Mouse (Mus musculus): ENCODE results near the gene Tmem107. TPM values are rescaled to one million over a fixed set of nuclear protein-coding genes. Genes with fewer than 3 reads are reported as not detected.

The Tmem107 gene
- polyA plus RNA-seq (2014; fragmentation: Illumina TruSeq; extraction: RNeasy Lipid Tissue Mini Kit (QIAGEN cat#74804); ENCODE audit: low read depth, low replicate concordance), result 1.9 TPM

DNA sequence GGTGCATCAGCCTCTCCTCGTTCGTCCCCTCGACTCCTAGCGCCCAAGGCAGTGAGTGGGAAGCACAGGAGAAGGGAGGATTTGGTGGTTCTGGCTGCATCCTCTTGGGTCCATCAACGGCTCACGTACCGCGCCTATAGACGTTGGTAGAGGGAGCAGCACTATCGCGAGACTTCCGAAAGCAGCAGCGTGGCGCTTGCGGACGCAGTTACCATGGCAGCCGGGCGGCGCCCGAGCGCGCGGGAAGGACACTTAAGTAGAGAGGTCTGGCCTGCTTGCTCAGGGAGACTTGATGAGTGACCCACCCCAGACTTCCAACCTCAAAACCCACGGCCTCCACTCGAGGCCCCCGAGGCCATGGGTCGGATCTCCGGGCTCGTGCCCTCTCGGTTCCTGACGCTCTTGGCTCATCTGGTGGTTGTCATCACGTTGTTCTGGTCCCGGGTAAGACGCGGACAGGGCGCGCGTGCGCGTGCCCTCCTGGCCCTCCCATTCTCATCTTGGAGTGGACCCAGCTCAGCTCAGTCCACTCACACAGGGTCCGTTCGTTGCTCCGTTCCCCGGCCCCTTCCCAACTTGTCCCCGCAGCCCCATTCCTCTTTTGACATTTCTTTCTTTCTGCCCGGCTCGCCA, at the start of gene Tmem107:
Gene Tmem107 (plus strand): TSS at position 217 of the 633 bp plus-strand sequence.

DNA sequence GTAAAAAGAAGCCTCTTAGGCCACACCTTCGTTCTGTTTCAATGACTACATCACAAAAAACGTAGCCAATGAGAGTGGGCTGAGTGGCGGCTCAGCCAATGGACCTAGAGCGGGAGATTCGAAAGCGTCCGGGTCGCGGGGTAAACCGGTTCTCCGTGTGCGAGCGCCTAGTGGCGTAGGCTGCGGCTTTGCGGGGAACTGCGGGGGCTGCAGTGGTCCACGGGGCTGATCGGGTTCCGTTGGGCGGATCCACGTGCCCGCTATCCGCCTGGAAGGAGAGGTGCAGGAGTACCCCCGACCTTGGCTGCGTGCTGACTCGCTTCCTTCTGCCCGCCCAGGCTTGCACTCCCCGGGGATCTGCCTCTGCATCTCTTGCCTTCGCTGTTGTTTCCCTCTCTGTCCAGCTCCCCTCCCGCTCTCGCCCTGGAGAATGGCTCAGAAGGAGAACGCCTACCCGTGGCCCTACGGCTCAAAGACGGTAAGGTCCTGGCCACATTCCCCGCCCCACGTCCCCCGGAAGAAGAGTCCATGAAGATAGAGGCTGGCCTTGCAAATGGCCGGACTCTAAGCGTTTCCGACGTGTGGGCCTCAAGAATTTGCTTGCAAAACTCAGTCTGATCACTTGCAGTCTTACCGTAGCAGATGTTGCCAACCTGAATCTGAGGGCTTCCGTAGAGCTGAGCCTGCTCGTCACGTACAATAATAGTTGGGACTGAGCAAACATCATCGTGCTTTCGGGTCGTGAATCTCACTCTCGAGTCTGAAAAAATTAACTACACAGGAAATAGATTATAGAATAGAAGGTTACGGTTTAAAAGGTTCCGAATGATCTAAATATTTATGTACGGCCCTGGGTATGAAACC, 24.8 kb upstream of the Tmem107 start, which contains the start of gene Aurkb:
Gene Aurkb (plus strand): TSS at position 117 of the 864 bp plus-strand sequence.

DNA sequence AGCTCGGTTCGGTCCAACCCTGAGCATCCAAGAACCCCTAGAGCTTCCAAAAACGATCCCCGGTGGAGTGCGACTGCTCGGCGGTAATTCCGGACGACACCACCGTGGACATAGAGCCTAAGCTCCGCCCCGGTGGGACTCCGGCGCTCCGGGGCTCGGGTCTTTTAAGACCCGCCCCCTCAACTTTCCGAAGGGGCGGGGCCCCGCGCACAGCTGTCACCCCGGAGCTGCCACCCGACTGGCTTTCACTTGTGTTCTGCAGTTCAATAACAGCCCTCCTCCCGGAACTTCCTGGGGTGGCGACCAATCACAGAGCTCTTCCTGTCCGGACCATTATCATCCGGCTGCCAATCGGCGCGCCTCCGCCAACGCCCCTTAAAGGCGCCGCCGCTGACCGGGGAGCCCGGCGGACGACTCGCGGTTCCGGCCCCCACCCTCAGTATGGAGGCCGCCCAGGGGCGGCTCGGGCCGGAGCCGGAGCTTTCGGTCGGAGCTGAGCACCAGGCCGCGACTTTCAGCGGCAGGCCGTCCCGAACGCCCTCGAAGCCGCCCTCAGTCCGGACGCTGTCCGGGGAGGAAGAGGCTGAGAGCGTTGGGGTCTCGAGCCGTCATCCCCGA, 11.1 kb upstream of the Tmem107 start, which contains the start of gene Borcs6:
Gene Borcs6 (plus strand): TSS at position 361 of the 618 bp plus-strand sequence.

DNA sequence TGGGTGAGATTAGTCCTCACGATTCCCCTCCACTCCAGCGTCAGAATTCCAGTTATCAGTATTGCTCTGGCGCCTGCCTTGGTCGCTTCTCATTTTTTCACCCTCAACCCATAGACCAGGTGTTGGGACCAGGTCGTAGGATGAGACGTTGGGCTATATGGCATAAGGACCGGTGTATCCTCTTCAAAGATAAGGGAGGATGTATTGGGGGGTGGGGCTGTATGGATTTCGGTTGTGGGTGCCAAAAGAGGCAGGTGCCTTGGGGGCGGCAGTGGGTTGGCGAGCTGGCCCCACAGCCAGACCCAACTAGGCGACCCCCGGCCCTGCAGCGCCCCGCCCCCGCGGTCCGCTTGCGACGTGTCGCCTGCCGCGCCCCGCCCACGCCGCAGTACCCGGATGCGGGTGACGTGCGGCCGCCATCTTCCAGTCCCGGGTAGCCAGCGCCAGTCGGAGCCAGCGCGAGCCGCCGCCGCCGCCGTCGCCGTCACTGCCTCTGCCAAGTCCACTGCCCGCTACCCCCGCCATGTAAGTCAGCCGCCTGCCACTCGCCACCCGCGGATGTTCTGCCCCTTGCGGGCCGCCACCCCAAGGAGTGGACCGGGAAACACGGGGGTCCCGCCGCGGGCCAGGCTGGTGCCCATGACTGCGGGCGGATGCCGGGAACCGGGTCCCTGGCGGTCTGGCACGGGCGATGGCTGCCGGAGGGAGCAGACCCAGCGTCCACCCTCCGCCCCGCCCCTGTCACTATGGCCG, 17.7 kb downstream of the Tmem107 start, which contains the start of gene Vamp2:
Gene Vamp2 (plus strand): TSS at position 388 of the 753 bp plus-strand sequence.

DNA sequence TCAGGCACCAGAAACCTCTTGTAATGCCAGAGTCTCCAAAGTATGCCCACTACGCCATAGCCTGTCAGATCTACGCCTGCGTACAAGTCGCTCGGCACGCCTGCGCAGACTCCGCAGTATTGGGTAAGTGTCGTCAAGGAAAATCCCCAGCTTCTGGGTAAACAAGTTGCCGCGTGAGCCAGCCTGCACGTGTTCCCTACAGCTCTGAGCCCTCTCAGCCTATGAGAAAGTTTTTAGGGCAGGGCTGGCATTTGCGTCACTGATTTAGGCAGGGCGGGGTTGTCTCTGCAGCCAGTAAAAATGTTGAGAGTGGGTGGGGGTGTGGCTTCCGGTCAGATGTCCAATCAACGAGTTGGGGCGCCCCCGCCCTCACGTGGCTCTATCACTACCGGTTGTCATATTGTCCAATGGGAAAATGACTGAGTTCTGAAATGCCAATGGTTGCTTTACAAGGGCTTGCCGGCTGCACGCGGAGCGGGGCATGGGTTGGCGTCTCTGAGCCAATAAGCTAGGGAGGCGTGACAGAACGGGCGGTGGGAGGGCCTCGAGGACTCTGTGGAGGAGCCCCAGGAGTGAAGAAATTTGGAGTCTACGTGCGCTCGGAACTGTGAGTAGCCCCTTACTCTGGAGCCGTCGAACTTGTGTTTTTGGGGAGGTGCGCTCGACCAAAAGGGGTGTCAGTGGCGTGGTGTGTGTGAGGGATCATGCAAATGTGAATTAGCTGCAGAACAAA, 24.3 kb downstream of the Tmem107 start, which contains the start of gene Per1:
Gene Per1 (plus strand): TSS at position 521 of the 733 bp plus-strand sequence.

DNA sequence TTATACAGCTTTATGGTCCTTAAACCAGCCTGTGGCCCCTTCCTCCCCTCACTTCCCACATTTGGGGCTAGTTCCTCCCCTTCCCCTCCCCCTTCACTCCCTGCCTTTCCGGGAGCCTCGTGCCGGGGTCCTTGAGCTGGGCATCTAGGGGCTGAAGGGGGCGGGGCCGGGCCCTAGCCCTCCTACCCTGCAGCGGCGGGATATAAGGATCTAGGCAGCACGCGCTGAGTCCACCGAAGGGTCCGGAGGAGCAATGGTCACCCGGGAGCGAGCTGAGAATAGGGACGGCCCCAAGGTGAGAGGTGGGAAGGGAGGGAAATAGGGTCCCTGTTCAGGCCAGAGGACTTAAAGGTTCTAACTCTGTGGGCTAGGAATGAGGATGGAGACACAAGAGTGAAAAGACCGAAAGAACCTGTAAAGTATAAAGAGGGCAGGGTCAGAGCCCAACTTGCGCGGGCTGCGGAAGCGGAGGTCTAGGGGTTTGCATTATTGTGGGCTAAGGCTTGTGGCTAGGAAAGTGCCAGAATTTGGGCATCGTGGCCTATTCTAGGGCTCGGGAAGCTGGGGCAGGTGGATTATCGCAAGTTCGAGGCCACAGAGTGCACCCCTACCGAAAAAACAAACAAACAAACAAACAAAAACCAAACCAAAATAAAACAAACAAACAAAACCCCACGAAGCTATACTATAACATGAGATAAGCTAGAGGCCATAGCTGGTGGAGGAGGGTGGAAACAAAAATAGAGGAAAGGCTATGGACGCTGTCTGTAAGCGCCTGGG, 49.8 kb downstream of the Tmem107 start, which contains the start of gene Hes7:
Gene Hes7 (plus strand): TSS at position 184 of the 780 bp plus-strand sequence.

DNA sequence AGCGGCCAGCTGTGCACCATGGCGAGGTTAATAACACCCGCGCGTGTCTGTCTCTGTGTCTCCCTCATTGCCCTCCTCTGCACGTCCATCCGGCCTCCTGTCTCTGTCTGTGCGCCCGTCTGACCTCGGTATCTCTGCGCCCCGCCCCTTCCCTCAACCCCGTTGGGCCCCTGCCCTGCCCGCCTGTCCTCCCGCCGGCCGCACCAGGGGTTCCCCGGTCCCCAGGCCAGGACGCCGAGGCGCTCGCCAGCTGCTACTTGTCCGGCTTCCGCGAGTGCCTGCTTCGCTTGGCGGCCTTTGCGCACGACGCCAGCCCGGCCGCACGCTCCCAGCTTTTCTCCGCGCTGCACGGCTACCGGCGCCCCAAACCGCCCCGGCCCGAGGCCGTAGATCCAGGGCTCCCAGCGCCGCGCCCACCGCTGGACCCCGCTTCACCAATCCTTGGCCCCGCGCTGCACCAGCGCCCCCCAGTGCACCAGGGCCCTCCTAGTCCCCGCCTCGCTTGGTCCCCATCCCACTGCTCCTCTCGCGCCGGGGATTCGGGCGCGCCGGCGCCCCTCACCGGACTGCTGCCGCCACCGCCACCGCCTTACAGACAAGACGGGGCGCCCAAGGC, 51.8 kb downstream of the Tmem107 start, which contains the start of gene 9130213A22Rik:
Gene 9130213A22Rik (minus strand): TSS at position 254 of the 616 bp plus-strand sequence.

Other genes with a start within 250 kb of the Tmem107 start
- gene Ndel1, start 198.9 kb upstream of the Tmem107 start, polyA plus RNA-seq (2014; fragmentation: Illumina TruSeq; extraction: RNeasy Lipid Tissue Mini Kit (QIAGEN cat#74804); ENCODE audit: low read depth, low replicate concordance), result 192 TPM
- not detected for gene Rnf222, start 182.3 kb upstream of the Tmem107 start, polyA plus RNA-seq (2014; fragmentation: Illumina TruSeq; extraction: RNeasy Lipid Tissue Mini Kit (QIAGEN cat#74804); ENCODE audit: low read depth, low replicate concordance)
- 169 TPM for gene Rpl26, start 169.2 kb upstream of the Tmem107 start, polyA plus RNA-seq (2014; fragmentation: Illumina TruSeq; extraction: RNeasy Lipid Tissue Mini Kit (QIAGEN cat#74804); ENCODE audit: low read depth, low replicate concordance)
- gene Odf4, start 143.7 kb upstream of the Tmem107 start, polyA plus RNA-seq (2014; fragmentation: Illumina TruSeq; extraction: RNeasy Lipid Tissue Mini Kit (QIAGEN cat#74804); ENCODE audit: low read depth, low replicate concordance), result not detected
- gene Arhgef15, start 113.3 kb upstream of the Tmem107 start, polyA plus RNA-seq (2014; fragmentation: Illumina TruSeq; extraction: RNeasy Lipid Tissue Mini Kit (QIAGEN cat#74804); ENCODE audit: low read depth, low replicate concordance), result 1.7 TPM
- 53.1 TPM for gene Slc25a35, start 102.7 kb upstream of the Tmem107 start, polyA plus RNA-seq (2014; fragmentation: Illumina TruSeq; extraction: RNeasy Lipid Tissue Mini Kit (QIAGEN cat#74804); ENCODE audit: low read depth, low replicate concordance)
- gene Rangrf, start 95.6 kb upstream of the Tmem107 start, polyA plus RNA-seq (2014; fragmentation: Illumina TruSeq; extraction: RNeasy Lipid Tissue Mini Kit (QIAGEN cat#74804); ENCODE audit: low read depth, low replicate concordance), result 7.5 TPM
- 8.8 TPM for gene Pfas, start 62.3 kb upstream of the Tmem107 start, polyA plus RNA-seq (2014; fragmentation: Illumina TruSeq; extraction: RNeasy Lipid Tissue Mini Kit (QIAGEN cat#74804); ENCODE audit: low read depth, low replicate concordance)
- gene Ctc1, start 54.9 kb upstream of the Tmem107 start, polyA plus RNA-seq (2014; fragmentation: Illumina TruSeq; extraction: RNeasy Lipid Tissue Mini Kit (QIAGEN cat#74804); ENCODE audit: low read depth, low replicate concordance), result 3.0 TPM
- 3.5 TPM for gene Aurkb, start 25.2 kb upstream of the Tmem107 start, polyA plus RNA-seq (2014; fragmentation: Illumina TruSeq; extraction: RNeasy Lipid Tissue Mini Kit (QIAGEN cat#74804); ENCODE audit: low read depth, low replicate concordance)
- 3.4 TPM for gene Borcs6, start 11.1 kb upstream of the Tmem107 start, polyA plus RNA-seq (2014; fragmentation: Illumina TruSeq; extraction: RNeasy Lipid Tissue Mini Kit (QIAGEN cat#74804); ENCODE audit: low read depth, low replicate concordance)
- gene Vamp2, start 17.7 kb downstream of the Tmem107 start, polyA plus RNA-seq (2014; fragmentation: Illumina TruSeq; extraction: RNeasy Lipid Tissue Mini Kit (QIAGEN cat#74804); ENCODE audit: low read depth, low replicate concordance), result 109 TPM
- 0.32 TPM for gene Per1, start 24.4 kb downstream of the Tmem107 start, polyA plus RNA-seq (2014; fragmentation: Illumina TruSeq; extraction: RNeasy Lipid Tissue Mini Kit (QIAGEN cat#74804); ENCODE audit: low read depth, low replicate concordance)
- gene Hes7, start 49.6 kb downstream of the Tmem107 start, polyA plus RNA-seq (2014; fragmentation: Illumina TruSeq; extraction: RNeasy Lipid Tissue Mini Kit (QIAGEN cat#74804); ENCODE audit: low read depth, low replicate concordance), result not detected
- gene 9130213A22Rik, start 51.8 kb downstream of the Tmem107 start, polyA plus RNA-seq (2014; fragmentation: Illumina TruSeq; extraction: RNeasy Lipid Tissue Mini Kit (QIAGEN cat#74804); ENCODE audit: low read depth, low replicate concordance), result not detected
- 0.22 TPM for gene Aloxe3, start 55.1 kb downstream of the Tmem107 start, polyA plus RNA-seq (2014; fragmentation: Illumina TruSeq; extraction: RNeasy Lipid Tissue Mini Kit (QIAGEN cat#74804); ENCODE audit: low read depth, low replicate concordance)
- not detected for gene Alox12b, start 86.2 kb downstream of the Tmem107 start, polyA plus RNA-seq (2014; fragmentation: Illumina TruSeq; extraction: RNeasy Lipid Tissue Mini Kit (QIAGEN cat#74804); ENCODE audit: low read depth, low replicate concordance)
- gene Alox8, start 127.0 kb downstream of the Tmem107 start, polyA plus RNA-seq (2014; fragmentation: Illumina TruSeq; extraction: RNeasy Lipid Tissue Mini Kit (QIAGEN cat#74804); ENCODE audit: low read depth, low replicate concordance), result not detected
- not detected for gene Gucy2e, start 166.2 kb downstream of the Tmem107 start, polyA plus RNA-seq (2014; fragmentation: Illumina TruSeq; extraction: RNeasy Lipid Tissue Mini Kit (QIAGEN cat#74804); ENCODE audit: low read depth, low replicate concordance)

All from sigmoid colon, adult 10 weeks (tissue).